Mouse (Mus musculus) hindbrain, embryonic 12.5 days (tissue): ENCODE results near the gene Olfr395. TPM values are rescaled to one million over a fixed set of nuclear protein-coding genes. Genes with fewer than 3 reads are reported as not detected.
"Not testable (repeated sequence)": the region's sequence is repeated elsewhere in the genome, so short reads cannot be mapped to it uniquely, and the experiment has no call there.

Source experiments
- ATAC-seq: fragments of 200-750 bp; cut with Nextera tagmentation; 2 replicates; pipeline ENCODE4 v1.8.0; 2017; ENCODE audit warnings: moderate TSS enrichment; ENCODE audit not compliant: low FRiP score
- H3K27ac ChIP-seq: fragments of 300-500 bp; sonication (generic); 2 replicates; pipeline ENCODE4 v1.5.1; 2016; ENCODE audit warnings: mild to moderate bottlenecking
- H3K27me3 ChIP-seq: fragments of 300-500 bp; sonication (generic); 2 replicates; pipeline ENCODE4 v1.6.1; 2016; ENCODE audit warnings: mild to moderate bottlenecking
- H3K36me3 ChIP-seq: fragments of 300-500 bp; sonication (generic); 2 replicates; pipeline ENCODE4 v1.6.1; 2016; ENCODE audit warnings: mild to moderate bottlenecking
- H3K4me1 ChIP-seq: fragments of 300-500 bp; sonication (generic); 2 replicates; pipeline ENCODE4 v1.6.1; 2016
- H3K4me2 ChIP-seq: fragments of 300-500 bp; sonication (generic); replicated peaks from 2 replicates; pipeline ENCODE4 v1.6.1; 2016; ENCODE audit warnings: mild to moderate bottlenecking
- H3K4me3 ChIP-seq: fragments of 300-500 bp; sonication (generic); 2 replicates; pipeline ENCODE4 v1.5.1; 2016; ENCODE audit warnings: mild to moderate bottlenecking
- H3K9ac ChIP-seq: fragments of 300-500 bp; sonication (generic); 2 replicates; pipeline ENCODE4 v1.6.1; 2016; ENCODE audit warnings: mild to moderate bottlenecking, moderate library complexity
- H3K9me3 ChIP-seq: fragments of 300-500 bp; sonication (generic); replicated peaks from 2 replicates; pipeline ENCODE4 v1.6.1; 2016; ENCODE audit warnings: mild to moderate bottlenecking
- WGBS: fragments of 180-500 bp; shearing (Covaris S2); methylation state at CpG from one replicate; pipeline ENCODE4 v1.1.7; 2016; 5-methylcytosine and 5-hydroxymethylcytosine counted together
- polyA plus RNA-seq: library from polyadenylated mRNA; unstranded; fragments of >200 nt; fragmentation: Nextera tagmentation; extraction: Ambion mirVana; gene quantifications from 2 replicates; pipeline ENCODE4 v1.2.1, GENCODE M21; 2016

The Olfr395 gene
- not detected in 2 replicates for polyA plus RNA-seq

GRCm38 (mm10) chr11:73909199-73909598 lies at the start of gene Olfr395:
Gene Olfr395, minus strand, starts transcription at chr11:73909299.
- not testable (repeated sequence) for H3K4me1 ChIP-seq, H3K36me3 ChIP-seq, ATAC-seq, H3K9ac ChIP-seq, H3K9me3 ChIP-seq, H3K4me3 ChIP-seq, H3K27me3 ChIP-seq, H3K4me2 ChIP-seq, H3K27ac ChIP-seq
- WGBS = 80% methylated on average over 4 of the region's 4 CpGs

- H3K4me1 ChIP-seq = no peaks in the 10 kb centered on the region
- H3K4me3 ChIP-seq = no peak within 1 kb of the TSS
- H3K4me2 ChIP-seq = no peak within 1 kb of the TSS
- H3K27me3 ChIP-seq = no peaks in the 10 kb centered on the region
- H3K9ac ChIP-seq = no peak within 1 kb of the TSS
- H3K36me3 ChIP-seq = no peaks in the 10 kb centered on the region
- no peak within 1 kb of the TSS for H3K27ac ChIP-seq
- no peaks in the 10 kb centered on the region for H3K9me3 ChIP-seq
- no peak for ATAC-seq
Observed at GRCm38 (mm10) chr11:73936377-73936776, 27.3 kb upstream of the Olfr395 start, which contains the start of gene Olfr23. Gene Olfr23, plus strand, starts transcription at chr11:73936677.

GRCm38 (mm10) chr11:73890671-73891070 lies 18.4 kb downstream of the Olfr395 start, which contains the start of gene Olfr394:
Gene Olfr394, minus strand, starts transcription at chr11:73890771.
- Histone ChIP-seq H3K36me3 (no peaks in the 10 kb centered on the region), H3K9me3 (0 out of 2 replicates have a peak, but pooled peaks cover 4% of the 10 kb centered on the region), H3K4me3 (no peak within 1 kb of the TSS), H3K27me3 (no peaks in the 10 kb centered on the region), H3K27ac (no peak within 1 kb of the TSS), H3K9ac (no peak within 1 kb of the TSS), H3K4me1 (no peaks in the 10 kb centered on the region), H3K4me2 (no peak within 1 kb of the TSS)
- 79% methylated on average over 1 of the region's 1 CpGs for WGBS
- no peak for ATAC-seq

Other genes starting within 250 kb of the Olfr395 start
- not detected in 2 replicates for gene Zfp735, start 220.5 kb downstream of the Olfr395 start, polyA plus RNA-seq
- not detected in 2 replicates for gene Olfr389, start 128.6 kb downstream of the Olfr395 start, polyA plus RNA-seq
- not detected in 2 replicates for gene Olfr390, start 126.3 kb downstream of the Olfr395 start, polyA plus RNA-seq
- not detected in 2 replicates for gene Olfr391-ps, start 106.2 kb downstream of the Olfr395 start, polyA plus RNA-seq
- not detected in 2 replicates for gene Olfr392, start 92.2 kb downstream of the Olfr395 start, polyA plus RNA-seq
- gene Olfr393, start 57.8 kb downstream of the Olfr395 start, polyA plus RNA-seq = not detected in 2 replicates
- not detected in 2 replicates for gene Olfr394, start 18.5 kb downstream of the Olfr395 start, polyA plus RNA-seq
- not detected in 2 replicates for gene Olfr23, start 27.4 kb upstream of the Olfr395 start, polyA plus RNA-seq
- not detected in 2 replicates for gene Olfr397, start 51.5 kb upstream of the Olfr395 start, polyA plus RNA-seq
- gene Olfr398, start 81.1 kb upstream of the Olfr395 start, polyA plus RNA-seq = not detected in 2 replicates
- not detected in 2 replicates for gene Olfr139, start 147.3 kb upstream of the Olfr395 start, polyA plus RNA-seq
- gene Olfr399, start 147.3 kb upstream of the Olfr395 start, polyA plus RNA-seq = not detected in 2 replicates
- gene Zfp616, start 160.7 kb upstream of the Olfr395 start, polyA plus RNA-seq = not detected in 2 replicates
- gene Olfr401, start 204.4 kb upstream of the Olfr395 start, polyA plus RNA-seq = not detected in 2 replicates
- not detected in 2 replicates for gene Olfr402, start 244.2 kb upstream of the Olfr395 start, polyA plus RNA-seq